Mouse (Mus musculus) stomach, postnatal 0 days (tissue): ENCODE measurements around the gene Pde1b.

Experiments used
- CTCF ChIP-seq: IDR thresholded peaks from 2 replicates; pipeline ENCODE4 v1.5.1; 2016; ENCODE audit warnings: antibody characterized with exemption, low read depth, mild to moderate bottlenecking, moderate library complexity
- EP300 ChIP-seq: optimal IDR thresholded peaks from 2 replicates; pipeline ENCODE3; 2016; ENCODE audit warnings: antibody characterized with exemption

DNA sequence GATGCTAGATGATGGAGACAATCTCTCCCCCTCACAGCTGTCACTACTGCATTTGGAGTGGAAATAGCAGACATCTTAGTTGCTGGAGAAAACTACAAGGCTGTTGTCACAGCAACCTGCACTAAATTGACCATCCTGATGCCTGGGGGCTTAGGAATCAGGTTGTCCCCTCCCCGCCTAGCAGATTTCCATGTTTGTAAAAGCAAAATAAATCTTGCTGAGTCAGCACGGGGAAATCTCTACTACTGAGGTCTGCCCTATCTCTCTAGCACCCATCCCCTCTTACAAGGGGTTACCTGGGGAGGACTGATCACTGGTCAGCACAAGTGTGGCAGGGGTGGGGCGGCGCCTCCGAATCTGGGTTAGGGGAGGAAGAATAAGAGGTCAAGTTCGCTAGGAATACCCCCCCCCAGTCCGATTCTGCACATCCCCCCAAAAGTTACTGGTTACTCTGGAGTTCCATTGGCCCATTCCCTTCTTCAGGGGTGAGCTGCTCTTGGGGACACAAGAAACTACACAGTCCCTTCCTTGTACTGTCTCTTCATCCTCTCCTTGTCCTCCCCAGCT lies 31.3 kb downstream of the Pde1b start:
- no peak for TF ChIP-seq EP300
- TF ChIP-seq CTCF = no peak
